Mouse (Mus musculus): Measurements from ENCODE around the gene Tst. TPM values are rescaled to one million over a fixed set of nuclear protein-coding genes. Genes with fewer than 3 reads are reported as not detected.

The Tst gene
- polyA plus RNA-seq, 1 experiment from 2014 or later: 18.9 TPM

- Histone ChIP-seq H3K4me1 (ENCODE audit: control insufficient read depth in 2 of 2, insufficient read depth in 2 of 2, low read length in 2 of 2) (peaks cover 22 to 37% of the 10 kb centered on the region in 2 experiments; a peak in 3 of 4 replicates), H3K4me3 (ENCODE audit: control insufficient read depth in 1 of 2, insufficient read depth in 1 of 2, low read depth in 1 of 2, low read length in 2 of 2) (peak overlapping the region; percentile 30 to 34), H3K9me3 (ENCODE audit: control insufficient read depth, low read length) (no peaks in the 10 kb centered on the region), H3K9ac (ENCODE audit: low read length) (peak overlapping the region; percentile 51), H3K27me3 (ENCODE audit: control insufficient read depth, insufficient read depth, low read length) (no peaks in the 10 kb centered on the region), H3K4me2 (ENCODE audit: low read length) (peak overlapping the region; percentile 64), H3K36me3 (ENCODE audit: control insufficient read depth, insufficient read depth, low read length) (peaks cover 10% of the 10 kb centered on the region), H3K27ac (replicated peaks in 1 of 2; ENCODE audit: control insufficient read depth in 1 of 2, insufficient read depth in 1 of 2, low read depth in 2 of 2, low read length in 2 of 2) (peak overlapping the region; percentile 12 to 73)
- ATAC-seq (ENCODE audit: insufficient number of reproducible peaks, insufficient read depth, low FRiP score, low read depth): peak; percentile 36; the same call in 1 of the 2 replicates
- WGBS: 13% methylated on average over 23 of the region's 23 CpGs
These were observed 31.7 kb upstream of the Tst start for GRCm38 (mm10) chr15:78437237-78438017.

- ATAC-seq (ENCODE audit: insufficient number of reproducible peaks, insufficient read depth, low FRiP score, low read depth): peak; percentile 54
- Histone ChIP-seq H3K4me2 (ENCODE audit: low read length) (peak overlapping the region; percentile 64), H3K9ac (ENCODE audit: low read length) (peak overlapping the region; percentile 60; the same call in 1 of the 2 replicates), H3K27me3 (ENCODE audit: control insufficient read depth, insufficient read depth, low read length) (no peaks in the 10 kb centered on the region), H3K9me3 (ENCODE audit: control insufficient read depth, low read length) (no peaks in the 10 kb centered on the region), H3K4me3 (ENCODE audit: control insufficient read depth in 1 of 2, insufficient read depth in 1 of 2, low read depth in 1 of 2, low read length in 2 of 2) (peak overlapping the region; percentile 30 to 34), H3K36me3 (ENCODE audit: control insufficient read depth, insufficient read depth, low read length) (peaks cover 10% of the 10 kb centered on the region), H3K27ac (replicated peaks in 1 of 2; ENCODE audit: control insufficient read depth in 1 of 2, insufficient read depth in 1 of 2, low read depth in 2 of 2, low read length in 2 of 2) (peak overlapping the region in 1 of 2 experiments; percentile 73; a peak in 2 of 4 replicates), H3K4me1 (ENCODE audit: control insufficient read depth in 2 of 2, insufficient read depth in 2 of 2, low read length in 2 of 2) (peaks cover 21 to 35% of the 10 kb centered on the region in 2 experiments; a peak in 3 of 4 replicates)
- WGBS: 13% methylated on average over 29 of the region's 32 CpGs
These were observed 30.9 kb upstream of the Tst start for GRCm38 (mm10) chr15:78436380-78437192.

- H3K27ac ChIP-seq (replicated peaks in 1 of 2; ENCODE audit: control insufficient read depth in 1 of 2, insufficient read depth in 1 of 2, low read depth in 2 of 2, low read length in 2 of 2): no peak overlapping the region
- 87% methylated on average over 11 of the region's 11 CpGs for WGBS
- no peak overlapping the region for H3K9ac ChIP-seq (ENCODE audit: low read length)
- H3K36me3 ChIP-seq (ENCODE audit: control insufficient read depth, insufficient read depth, low read length): peaks cover 10% of the 10 kb centered on the region
- H3K4me3 ChIP-seq (ENCODE audit: control insufficient read depth in 1 of 2, insufficient read depth in 1 of 2, low read depth in 1 of 2, low read length in 2 of 2): no peak overlapping the region
- H3K27me3 ChIP-seq (ENCODE audit: control insufficient read depth, insufficient read depth, low read length): no peaks in the 10 kb centered on the region
- no peaks in the 10 kb centered on the region for H3K9me3 ChIP-seq (ENCODE audit: control insufficient read depth, low read length)
- H3K4me2 ChIP-seq (ENCODE audit: low read length): no peak overlapping the region
- H3K4me1 ChIP-seq (ENCODE audit: control insufficient read depth in 2 of 2, insufficient read depth in 2 of 2, low read length in 2 of 2): peaks cover 15 to 30% of the 10 kb centered on the region in 2 experiments; a peak in 3 of 4 replicates
- ATAC-seq (ENCODE audit: insufficient number of reproducible peaks, insufficient read depth, low FRiP score, low read depth): no peak
These were observed 30.0 kb upstream of the Tst start for GRCm38 (mm10) chr15:78435681-78436080.

- H3K4me1 ChIP-seq (ENCODE audit: control insufficient read depth in 2 of 2, insufficient read depth in 2 of 2, low read length in 2 of 2): peaks cover 15 to 28% of the 10 kb centered on the region in 2 experiments; a peak in 3 of 4 replicates
- H3K4me3 ChIP-seq (ENCODE audit: control insufficient read depth in 1 of 2, insufficient read depth in 1 of 2, low read depth in 1 of 2, low read length in 2 of 2): no peak overlapping the region
- H3K27me3 ChIP-seq (ENCODE audit: control insufficient read depth, insufficient read depth, low read length): no peaks in the 10 kb centered on the region
- H3K4me2 ChIP-seq (ENCODE audit: low read length): no peak overlapping the region
- WGBS: 45% methylated on average over 6 of the region's 6 CpGs
- ATAC-seq (ENCODE audit: insufficient number of reproducible peaks, insufficient read depth, low FRiP score, low read depth): no peak
- H3K27ac ChIP-seq (replicated peaks in 1 of 2; ENCODE audit: control insufficient read depth in 1 of 2, insufficient read depth in 1 of 2, low read depth in 2 of 2, low read length in 2 of 2): no peak overlapping the region
- H3K36me3 ChIP-seq (ENCODE audit: control insufficient read depth, insufficient read depth, low read length): peaks cover 10% of the 10 kb centered on the region
- no peak overlapping the region for H3K9ac ChIP-seq (ENCODE audit: low read length)
- H3K9me3 ChIP-seq (ENCODE audit: control insufficient read depth, low read length): no peaks in the 10 kb centered on the region
These were observed 29.3 kb upstream of the Tst start for GRCm38 (mm10) chr15:78434896-78435520.

- H3K4me1 ChIP-seq (ENCODE audit: control insufficient read depth in 2 of 2, insufficient read depth in 2 of 2, low read length in 2 of 2): peaks cover 6 to 7% of the 10 kb centered on the region in 2 experiments
- 79% methylated on average over 7 of the region's 7 CpGs for WGBS
- peaks cover 10% of the 10 kb centered on the region for H3K36me3 ChIP-seq (ENCODE audit: control insufficient read depth, insufficient read depth, low read length)
- no peak overlapping the region for H3K4me3 ChIP-seq (ENCODE audit: control insufficient read depth in 1 of 2, insufficient read depth in 1 of 2, low read depth in 1 of 2, low read length in 2 of 2)
- H3K4me2 ChIP-seq (ENCODE audit: low read length): no peak overlapping the region
- no peak overlapping the region for H3K27ac ChIP-seq (replicated peaks in 1 of 2; ENCODE audit: control insufficient read depth in 1 of 2, insufficient read depth in 1 of 2, low read depth in 2 of 2, low read length in 2 of 2)
- H3K9me3 ChIP-seq (ENCODE audit: control insufficient read depth, low read length): no peaks in the 10 kb centered on the region
- H3K9ac ChIP-seq (ENCODE audit: low read length): no peak overlapping the region
- H3K27me3 ChIP-seq (ENCODE audit: control insufficient read depth, insufficient read depth, low read length): peaks cover 3% of the 10 kb centered on the region; the same call in 1 of the 2 replicates
- ATAC-seq (ENCODE audit: insufficient number of reproducible peaks, insufficient read depth, low FRiP score, low read depth): no peak
These were observed 25.9 kb upstream of the Tst start for GRCm38 (mm10) chr15:78431541-78432121.

GRCm38 (mm10) chr15:78430874-78431273, 25.2 kb upstream of the Tst start:
- Histone ChIP-seq H3K9me3 (ENCODE audit: control insufficient read depth, low read length) (no peaks in the 10 kb centered on the region), H3K9ac (ENCODE audit: low read length) (no peak overlapping the region), H3K4me3 (ENCODE audit: control insufficient read depth in 1 of 2, insufficient read depth in 1 of 2, low read depth in 1 of 2, low read length in 2 of 2) (no peak overlapping the region), H3K4me2 (ENCODE audit: low read length) (no peak overlapping the region), H3K36me3 (ENCODE audit: control insufficient read depth, insufficient read depth, low read length) (peaks cover 10% of the 10 kb centered on the region), H3K4me1 (ENCODE audit: control insufficient read depth in 2 of 2, insufficient read depth in 2 of 2, low read length in 2 of 2) (peaks cover 6 to 7% of the 10 kb centered on the region in 2 experiments), H3K27ac (replicated peaks in 1 of 2; ENCODE audit: control insufficient read depth in 1 of 2, insufficient read depth in 1 of 2, low read depth in 2 of 2, low read length in 2 of 2) (peak overlapping the region in 1 of 2 experiments; percentile 66; a peak in 1 of 4 replicates), H3K27me3 (ENCODE audit: control insufficient read depth, insufficient read depth, low read length) (peaks cover 3% of the 10 kb centered on the region; the same call in 1 of the 2 replicates)
- ATAC-seq (ENCODE audit: insufficient number of reproducible peaks, insufficient read depth, low FRiP score, low read depth): no peak
- WGBS: 85% methylated on average over 10 of the region's 10 CpGs

Data from heart, embryonic 14.5 days (tissue).